Mouse (Mus musculus): ENCODE data around the gene Fam192a.

Gene Fam192a

DNA sequence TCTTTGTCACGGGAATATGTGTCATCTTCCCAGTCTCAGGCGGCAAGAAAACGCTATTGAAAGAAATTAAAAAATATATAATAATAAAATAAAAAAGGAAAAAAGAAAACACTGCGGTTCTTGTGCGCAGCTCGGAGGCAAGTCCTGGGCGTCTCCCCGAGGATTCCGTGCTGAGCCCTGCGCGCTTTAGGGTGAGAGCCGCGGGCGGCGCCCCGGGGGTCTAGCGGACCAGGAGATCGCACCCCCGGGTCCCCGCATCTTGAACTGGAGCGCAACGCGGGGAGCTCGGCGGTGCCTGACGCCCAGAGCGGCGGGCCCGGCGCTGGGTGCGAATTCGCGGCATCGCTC, 69.3 kb downstream of the Fam192a start:
- no peak for DNase-seq (ENCODE audit: low spot score)

GRCm38 (mm10) chr8:94532000-94532399, 69.8 kb downstream of the Fam192a start:
- no peak for DNase-seq (ENCODE audit: low spot score)

DNA sequence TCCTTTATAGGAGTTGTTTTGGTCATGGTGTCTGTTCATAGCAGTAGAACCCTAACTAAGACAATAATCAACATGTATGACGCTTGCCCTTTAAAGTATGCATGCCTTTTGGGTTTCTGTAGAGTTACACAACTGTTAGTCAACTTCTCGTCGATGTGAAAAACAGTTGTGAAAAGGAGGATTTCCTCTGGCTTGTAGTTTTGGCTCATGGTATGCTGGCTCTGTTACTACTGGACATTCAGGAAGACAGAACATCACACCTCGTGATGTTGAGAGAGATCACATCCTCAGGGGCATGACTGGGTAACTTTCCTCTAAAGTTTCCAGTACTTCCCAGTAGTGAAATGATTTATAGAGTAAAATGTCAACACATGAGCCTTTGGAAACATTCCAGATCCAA, 71.2 kb downstream of the Fam192a start:
- no peak for DNase-seq (ENCODE audit: low spot score)

DNA sequence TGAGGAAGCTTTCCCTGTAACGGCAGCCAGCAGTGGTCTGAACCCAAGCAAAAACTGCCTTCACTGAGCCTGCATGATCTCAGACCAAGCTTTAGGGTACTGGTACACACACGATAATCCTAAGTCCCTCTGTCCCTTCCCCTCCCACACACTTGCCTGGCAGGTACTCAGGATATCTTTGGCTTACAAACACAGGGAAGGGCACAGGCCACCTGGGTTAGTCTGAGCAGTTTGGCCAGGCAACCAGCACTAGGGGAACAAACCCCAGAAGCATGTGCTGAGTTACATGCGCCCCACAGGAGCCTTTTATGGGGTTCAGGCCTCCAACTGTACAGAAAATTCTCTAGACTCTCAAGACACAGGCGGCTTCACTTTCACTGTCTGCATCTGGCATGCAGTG, 71.9 kb downstream of the Fam192a start:
- DNase-seq (ENCODE audit: low spot score): no peak

DNA sequence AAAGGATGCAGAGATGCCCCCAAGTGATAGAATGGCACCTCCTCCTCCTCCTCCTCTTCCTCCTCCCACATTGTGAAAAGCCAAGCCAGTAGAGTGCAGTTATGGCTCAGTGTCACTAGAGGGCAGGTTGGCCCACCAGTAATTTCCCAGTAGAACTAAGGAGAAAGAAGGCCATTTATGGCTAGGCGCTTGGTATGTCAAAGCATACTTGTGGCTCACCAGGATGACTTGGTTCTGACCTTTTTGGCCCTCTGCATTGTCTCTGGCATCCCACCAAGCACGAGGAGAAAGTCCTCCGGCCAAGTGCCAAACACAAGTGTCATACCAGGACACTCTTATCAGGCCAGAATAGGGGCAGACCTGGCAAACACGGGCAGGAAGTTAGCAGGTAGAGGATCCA, 73.6 kb downstream of the Fam192a start:
- DNase-seq (ENCODE audit: low spot score): peak; percentile 39

- no peak for DNase-seq (ENCODE audit: low spot score)
These were observed 74.6 kb downstream of the Fam192a start for GRCm38 (mm10) chr8:94527178-94527577.

DNA sequence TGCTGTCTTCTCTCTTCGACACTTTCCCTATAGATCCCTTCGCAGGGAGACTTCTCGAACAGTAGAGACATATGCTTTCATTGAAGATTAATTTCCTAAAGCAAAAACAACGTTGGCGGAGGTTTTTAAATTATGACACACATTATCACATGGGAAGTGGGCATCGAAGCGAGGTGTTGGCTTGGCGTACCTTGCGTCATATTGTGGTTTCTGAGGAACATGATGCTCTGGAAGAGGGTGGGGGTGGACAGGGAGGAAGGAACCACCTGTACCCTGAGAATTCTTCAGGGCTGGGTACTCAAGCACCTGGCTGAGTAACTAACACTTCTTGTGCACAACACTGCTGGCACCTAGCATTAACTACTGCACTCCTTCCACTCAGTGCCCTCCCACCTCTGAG, 77.2 kb downstream of the Fam192a start:
- no peak for DNase-seq (ENCODE audit: low spot score)
